Mouse (Mus musculus) lung, postnatal 0 days (tissue): ENCODE results near the gene Mapk1ip1l.

ENCODE experiments used
- CTCF ChIP-seq: IDR thresholded peaks from 2 replicates; pipeline ENCODE4 v1.5.1; 2016; ENCODE audit warnings: antibody characterized with exemption, mild to moderate bottlenecking
- EP300 ChIP-seq: IDR thresholded peaks from 2 replicates; pipeline ENCODE4 v1.6.1; 2016; ENCODE audit warnings: antibody characterized with exemption, mild to moderate bottlenecking, control low read depth

DNA sequence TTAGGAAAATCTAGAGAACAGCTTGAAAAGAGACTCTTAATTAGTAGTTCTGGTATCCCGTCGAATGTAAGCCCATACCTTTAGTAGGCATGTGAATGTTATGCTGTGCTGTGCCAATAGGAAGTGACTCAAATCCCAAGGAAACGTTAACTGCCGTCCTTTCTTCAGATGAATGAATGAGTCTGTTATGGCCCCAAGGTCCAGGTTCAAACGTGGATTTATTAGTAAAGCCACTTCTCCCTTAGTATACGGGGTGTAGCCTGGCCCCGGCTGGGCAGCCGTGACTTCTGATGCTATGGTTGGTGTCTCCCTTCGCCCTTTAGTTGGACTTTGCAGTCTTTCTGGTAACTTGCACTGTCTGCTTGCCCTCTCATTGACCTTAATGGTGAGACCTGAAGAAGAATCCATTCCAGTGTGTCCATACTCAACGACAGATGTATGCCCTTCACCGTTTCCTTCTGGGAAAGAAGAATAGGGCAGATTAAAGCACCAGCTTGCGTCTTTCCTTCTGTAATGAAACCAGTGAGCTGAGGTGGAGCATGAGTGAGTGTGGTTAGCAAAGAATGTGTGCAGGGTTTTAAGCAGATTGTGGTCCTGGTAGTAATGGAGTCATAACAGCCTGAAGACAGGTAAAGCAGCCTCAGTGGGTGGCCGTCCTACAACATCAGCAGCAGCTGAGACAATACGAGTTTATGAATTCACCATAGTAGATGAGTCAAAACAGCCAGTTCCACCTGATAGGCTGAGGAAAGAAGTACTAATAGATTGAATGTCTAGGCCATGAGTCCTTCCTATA, 5.0 kb downstream of the Mapk1ip1l start:
- TF ChIP-seq CTCF (no peak), EP300 (no peak)
